Mouse (Mus musculus): ENCODE results near the gene Tor4a.

Tor4a gene

DNA sequence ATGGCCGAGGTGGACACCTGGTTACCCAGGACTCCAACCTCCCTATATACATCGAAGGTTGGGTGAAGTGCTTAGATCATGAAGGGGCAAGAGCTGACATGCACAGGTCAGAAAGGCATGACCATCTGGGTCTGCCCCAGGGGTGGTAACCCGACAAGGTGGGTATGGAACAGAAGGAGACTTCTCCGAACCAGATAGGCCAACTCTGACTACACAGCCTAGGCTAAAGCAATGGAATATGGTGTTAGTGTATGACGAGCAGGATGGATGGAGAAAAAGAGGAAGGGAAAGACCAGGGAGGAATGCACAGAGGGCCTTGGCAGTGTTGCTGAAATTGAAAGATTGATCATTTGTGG, 10.1 kb downstream of the Tor4a start:
- DNase-seq (ENCODE audit: low spot score): no peak

- no peak for DNase-seq (ENCODE audit: low spot score)
Measured at GRCm38 (mm10) chr2:25185625-25186574, 10.8 kb downstream of the Tor4a start.

DNA sequence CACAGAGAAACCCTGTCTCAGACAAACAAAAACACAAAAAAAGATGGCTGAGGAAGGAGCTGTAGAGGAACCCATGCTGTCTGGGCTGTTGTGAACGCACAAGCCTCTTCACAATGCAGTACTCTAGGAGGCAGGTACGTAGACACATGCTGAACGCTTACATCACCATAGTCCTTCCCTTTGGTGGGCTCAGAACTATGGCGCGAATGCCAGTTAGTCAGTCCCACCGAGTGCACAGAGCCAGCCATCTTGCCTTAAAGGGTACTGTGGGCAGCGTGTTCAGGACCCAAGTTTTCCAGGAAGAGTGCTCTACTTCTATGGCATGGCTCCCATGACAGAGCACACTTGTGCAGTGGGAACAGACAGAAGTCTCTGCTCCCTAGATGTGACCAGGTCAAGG, 12.2 kb downstream of the Tor4a start:
- no peak for DNase-seq (ENCODE audit: low spot score)

GRCm38 (mm10) chr2:25183336-25183735, 13.3 kb downstream of the Tor4a start:
- no peak for DNase-seq (ENCODE audit: low spot score)

DNA sequence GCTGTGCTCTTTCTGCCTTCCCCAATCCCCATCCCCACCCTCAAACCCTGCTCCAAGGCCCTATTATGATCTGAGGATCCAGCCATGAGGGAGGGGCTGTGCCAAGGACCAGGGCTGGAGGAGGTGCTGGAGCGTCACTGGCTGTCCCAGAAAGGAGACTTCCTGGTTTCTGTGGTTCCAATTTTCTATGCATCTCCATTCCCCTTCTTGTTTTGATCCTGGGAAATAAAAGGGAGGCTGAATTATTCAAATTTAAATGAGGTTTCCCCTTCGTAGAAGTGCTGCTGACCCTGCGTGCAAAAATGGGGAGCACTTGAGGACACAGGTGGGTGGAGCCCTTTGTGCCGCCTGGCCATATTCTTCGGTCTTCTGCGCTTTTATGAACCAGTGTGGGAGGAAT, 14.0 kb downstream of the Tor4a start:
- DNase-seq (ENCODE audit: low spot score): no peak

DNA sequence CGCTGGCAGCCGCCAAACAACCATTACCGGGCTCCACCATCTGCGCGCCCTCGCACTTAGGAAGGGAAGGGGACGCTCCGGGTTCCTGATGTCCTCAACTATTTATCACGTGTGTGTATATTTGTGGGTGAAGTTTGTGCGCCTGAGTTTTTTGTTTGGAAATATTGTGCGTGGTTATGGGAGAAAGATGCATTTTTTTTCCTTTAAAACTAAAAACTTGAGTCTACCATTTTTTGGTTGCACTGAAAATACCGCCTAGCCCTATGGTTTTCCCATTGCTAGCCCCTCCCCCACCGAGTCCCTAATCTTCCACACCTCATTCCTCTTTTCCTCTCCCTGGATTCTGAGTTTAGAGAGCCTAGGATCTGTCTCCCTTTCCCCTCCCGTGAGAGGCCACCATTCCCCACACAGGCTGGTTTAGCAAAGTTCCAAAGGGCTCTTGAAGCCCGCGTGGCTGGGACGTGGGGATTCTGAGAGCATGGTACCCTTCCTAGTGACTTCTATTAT, 14.7 kb downstream of the Tor4a start:
- no peak for DNase-seq (ENCODE audit: low spot score)

DNA sequence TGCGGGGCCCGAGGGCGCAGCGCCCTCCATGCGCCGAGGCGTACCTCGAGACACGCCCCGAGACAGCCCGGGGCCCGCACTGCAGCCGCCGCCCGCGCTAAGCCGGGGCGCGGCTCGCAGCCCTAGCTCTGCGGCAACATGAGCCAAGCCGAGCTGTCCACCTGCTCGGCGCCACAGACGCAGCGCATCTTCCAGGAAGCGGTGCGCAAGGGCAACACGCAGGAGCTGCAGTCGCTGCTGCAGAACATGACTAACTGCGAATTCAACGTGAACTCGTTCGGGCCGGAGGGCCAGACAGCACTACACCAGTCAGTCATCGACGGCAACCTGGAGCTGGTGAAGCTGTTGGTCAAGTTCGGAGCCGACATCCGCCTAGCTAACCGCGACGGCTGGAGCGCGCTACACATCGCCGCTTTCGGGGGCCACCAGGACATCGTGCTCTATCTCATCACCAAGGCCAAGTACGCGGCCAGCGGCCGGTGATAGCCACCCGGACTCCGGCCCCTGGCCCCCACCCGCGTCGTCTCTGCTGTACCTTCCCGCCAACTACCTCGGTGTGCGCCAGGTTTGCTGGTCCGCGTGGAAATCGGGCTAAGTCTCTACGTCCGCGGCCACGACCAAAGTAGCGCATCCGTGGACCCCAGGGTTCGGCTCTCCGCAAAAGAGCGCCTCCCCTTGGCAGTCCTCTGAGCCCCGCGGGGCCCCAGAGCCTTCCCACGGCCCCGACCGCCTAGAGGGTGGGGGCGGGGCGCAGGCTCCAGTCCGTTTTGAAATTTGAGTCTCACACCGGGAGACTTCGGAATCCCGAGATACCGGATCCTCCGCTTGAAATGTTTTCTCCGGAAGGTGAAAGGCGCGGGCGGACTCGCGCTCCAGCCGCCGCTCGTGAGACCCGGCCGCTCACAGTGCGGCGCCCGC, 15.5 kb downstream of the Tor4a start:
- peak; percentile 69 for DNase-seq (ENCODE audit: low spot score)

DNA sequence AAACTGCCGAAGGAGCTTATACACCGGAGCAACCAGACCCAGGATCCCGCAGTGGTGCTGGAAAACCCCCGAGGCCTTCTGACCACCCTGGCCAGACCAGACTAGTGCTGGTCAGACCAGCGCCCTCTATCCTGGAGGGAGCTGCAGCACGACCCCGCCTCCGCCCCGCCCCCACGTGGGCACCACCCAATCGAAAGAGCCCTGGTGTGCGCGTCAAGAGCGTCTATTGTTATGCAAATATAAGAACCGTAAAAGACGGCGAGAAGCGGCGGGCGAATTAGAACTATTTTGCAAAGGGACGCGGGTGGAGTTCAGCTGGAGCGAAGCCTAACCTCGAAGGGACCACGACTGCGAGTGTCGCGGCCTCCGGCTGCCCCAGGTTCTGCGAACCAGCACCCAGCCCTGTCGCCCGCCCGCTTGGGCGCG, 16.2 kb downstream of the Tor4a start, which contains the start of gene Nrarp:
Gene Nrarp, plus strand, starts transcription at position 281 of the 426 bp plus-strand sequence.
- peak; percentile 81 for DNase-seq (ENCODE audit: low spot score)

DNA sequence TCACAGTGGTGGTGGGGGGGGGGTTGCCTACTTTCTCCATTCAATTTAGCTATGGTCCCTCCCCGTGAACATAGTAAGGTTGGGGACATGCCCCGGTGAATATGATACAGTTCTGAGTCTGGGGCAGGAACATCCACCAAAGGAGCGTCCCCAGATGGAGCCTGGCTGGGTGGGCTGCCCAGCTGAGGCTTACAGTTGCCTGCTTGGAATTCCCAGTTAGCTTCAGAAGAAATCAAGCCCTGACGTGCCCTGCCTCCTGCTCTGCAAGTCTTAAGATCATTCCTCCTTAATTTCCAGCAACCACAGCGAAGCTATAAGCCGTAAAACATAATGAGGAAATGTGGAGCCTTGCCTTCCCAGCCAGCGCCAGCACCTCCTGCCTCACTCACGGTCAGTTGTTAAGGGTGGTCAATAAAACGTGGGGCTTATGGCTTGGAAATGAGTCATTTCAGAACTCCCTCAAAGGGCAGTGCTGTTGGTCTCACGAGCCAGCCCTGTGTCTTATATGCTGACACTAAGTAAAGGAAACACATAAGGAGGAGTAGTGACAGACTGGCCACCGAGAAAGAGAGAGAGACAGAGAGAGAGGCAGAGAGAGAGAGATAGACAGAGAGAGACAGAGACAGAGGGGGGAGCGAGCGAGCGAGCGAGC, 17.0 kb downstream of the Tor4a start:
- no peak for DNase-seq (ENCODE audit: low spot score)

- no peak for DNase-seq (ENCODE audit: low spot score)
Measured at GRCm38 (mm10) chr2:25178285-25178972, 18.3 kb downstream of the Tor4a start.

- DNase-seq (ENCODE audit: low spot score): no peak
Measured at GRCm38 (mm10) chr2:25177685-25178084, 19.0 kb downstream of the Tor4a start.

- no peak for DNase-seq (ENCODE audit: low spot score)
Measured at GRCm38 (mm10) chr2:25177076-25177475, 19.6 kb downstream of the Tor4a start.

DNA sequence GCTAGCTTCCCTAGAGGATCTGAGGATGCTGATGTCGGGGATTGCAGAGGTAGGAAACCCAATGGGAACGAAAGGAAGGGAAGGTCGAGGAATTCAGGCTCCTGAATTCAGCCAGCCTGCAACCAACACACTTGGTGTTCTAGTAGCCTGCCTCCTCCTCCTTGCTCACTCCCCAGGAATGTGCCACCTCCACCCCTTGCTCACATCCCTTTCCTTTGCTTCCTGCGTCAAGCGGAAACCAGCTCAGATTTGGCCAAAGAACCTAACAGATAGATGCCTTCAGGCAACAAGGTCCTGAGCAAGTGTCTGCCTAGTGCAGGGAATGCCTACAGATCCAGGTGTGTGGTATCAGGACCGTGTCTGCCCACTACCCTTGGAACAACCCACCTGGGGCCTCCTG, 20.1 kb downstream of the Tor4a start:
- no peak for DNase-seq (ENCODE audit: low spot score)

DNA sequence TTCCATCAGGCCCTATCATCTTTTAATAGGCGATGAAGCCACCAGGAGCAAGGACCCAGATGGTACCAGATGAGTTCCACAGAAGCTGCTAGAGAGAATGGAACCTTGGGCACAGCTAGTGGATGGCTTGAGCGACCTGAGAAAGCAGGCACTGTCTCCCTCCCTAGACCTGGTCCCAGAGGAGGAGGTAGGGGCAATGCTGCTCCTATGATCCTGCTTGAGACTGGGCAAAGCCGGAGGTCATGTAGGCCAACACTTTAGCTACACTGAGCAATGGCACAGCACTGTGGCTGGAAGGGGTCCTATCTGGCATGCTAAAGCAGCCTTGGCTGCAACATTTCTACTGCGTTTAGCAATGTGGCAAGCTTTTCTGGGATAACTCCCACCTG, 21.0 kb downstream of the Tor4a start:
- DNase-seq (ENCODE audit: low spot score): no peak

DNA sequence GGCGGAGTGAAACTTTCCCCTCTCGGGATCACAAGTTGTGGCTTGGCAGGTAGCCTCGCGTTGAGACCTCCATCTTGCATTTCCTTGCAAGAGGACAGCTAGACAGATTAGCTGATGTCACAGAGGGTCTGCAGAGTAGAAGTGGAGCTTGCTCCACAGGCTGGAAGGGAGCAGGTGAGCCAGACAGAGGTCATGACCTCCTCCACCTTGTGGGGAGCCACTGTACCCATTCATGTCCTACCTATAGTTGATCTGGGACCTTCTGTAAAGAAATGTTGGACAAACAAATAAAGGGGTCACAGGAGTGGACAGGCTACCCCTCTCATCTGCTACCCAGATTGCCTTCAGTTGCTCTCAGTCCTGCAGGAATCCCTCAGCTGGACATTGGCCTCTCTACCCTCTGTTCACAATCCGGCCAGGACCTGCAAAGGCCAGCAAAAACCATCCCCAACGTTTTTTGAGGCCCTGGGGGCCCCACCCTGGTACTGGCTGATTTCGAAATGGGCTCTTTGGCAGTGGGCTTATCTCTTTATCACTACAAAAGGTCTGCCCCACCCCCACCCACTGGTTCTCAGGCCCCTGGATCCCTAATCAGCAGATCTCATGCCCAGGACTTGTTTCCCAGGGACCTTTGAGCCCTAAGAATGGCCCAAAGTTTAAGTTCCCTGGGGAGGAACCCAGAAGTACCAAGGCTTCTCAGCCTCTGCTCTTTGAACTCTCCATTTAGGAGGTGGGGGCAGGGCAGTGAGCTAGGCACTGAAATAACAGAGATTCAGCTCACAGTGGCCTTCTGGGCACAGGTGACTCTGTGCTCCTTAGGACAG, 21.6 kb downstream of the Tor4a start:
- no peak for DNase-seq (ENCODE audit: low spot score)

DNA sequence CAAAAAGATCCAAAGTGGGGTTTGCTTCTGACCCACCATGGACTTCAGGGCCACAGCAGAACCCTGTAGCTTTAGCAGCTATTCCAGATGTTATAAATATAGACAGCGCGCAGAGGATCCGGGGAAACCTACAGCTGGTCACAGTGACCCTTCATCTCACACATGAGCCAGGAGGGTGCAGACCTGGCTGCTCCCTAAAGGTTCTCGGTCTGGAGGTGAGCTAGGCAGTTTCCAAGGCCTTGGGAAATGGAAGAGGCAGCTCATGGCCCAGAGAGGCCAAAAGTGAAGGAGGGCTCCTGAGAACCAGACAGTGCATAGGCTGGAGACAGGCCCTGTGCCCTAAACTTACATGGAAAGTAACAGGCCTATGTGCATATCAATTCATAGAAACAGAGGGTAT, 22.9 kb downstream of the Tor4a start:
- DNase-seq (ENCODE audit: low spot score): no peak

DNA sequence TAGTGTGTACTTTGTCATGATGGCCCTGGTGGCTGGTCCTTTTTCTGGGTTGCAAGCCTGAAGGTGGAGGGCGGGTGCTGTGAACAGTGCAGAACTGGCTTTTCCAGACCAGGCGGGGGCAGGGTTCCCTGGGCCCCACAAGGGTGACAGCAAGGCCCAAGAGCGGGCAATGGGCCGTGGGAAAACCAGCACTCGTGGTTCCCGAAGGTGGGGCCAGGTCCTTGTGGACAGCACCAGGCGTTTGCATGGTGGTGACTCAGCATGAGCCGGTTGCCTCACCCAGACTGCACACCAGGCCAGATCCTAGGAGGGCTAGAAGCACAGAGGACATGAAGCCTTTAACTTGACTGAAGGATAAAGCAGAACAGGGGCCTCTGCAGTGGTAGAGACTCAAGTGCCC, 24.1 kb downstream of the Tor4a start:
- no peak for DNase-seq (ENCODE audit: low spot score)

- no peak for DNase-seq (ENCODE audit: low spot score)
Measured at GRCm38 (mm10) chr2:25171769-25172153, 24.9 kb downstream of the Tor4a start.

DNA sequence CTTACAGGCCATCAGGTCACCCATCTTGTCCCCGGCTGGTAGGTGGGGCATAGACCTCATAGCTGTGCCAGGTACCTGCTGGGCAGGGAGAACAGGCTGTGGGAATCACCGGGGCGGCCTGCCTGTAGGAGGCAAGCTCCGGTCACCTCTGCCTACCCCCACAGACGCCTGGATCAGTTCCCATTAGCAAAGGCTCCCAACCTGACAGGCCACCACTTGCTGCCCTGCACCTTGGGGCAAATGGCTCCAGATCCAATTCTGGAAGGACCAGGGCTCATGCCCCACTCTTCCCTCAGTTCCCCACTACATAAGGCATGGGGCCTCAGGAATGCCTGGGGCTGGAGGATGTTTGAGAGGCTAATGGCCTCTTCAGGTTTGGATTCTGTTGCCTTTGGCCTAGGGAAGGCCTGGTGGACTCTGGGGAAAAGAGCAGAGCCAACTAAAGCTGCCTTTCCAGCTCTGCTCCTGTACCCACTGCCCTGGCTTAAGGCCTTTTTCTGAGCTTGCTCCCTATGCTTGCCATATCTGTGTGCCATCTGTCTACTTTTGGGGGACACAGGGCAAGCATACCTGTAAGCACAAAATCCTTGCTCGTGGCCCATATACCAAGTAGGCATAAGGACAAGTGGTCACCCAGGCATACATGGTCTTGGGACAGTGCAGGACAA, 25.5 kb downstream of the Tor4a start:
- DNase-seq (ENCODE audit: low spot score): no peak
